Mouse (Mus musculus) urinary bladder, postnatal 14 days (tissue): ENCODE measurements around the gene Srsf5.
"Not testable (repeated sequence)": the region's sequence is repeated elsewhere in the genome, so short reads cannot be mapped to it uniquely, and the experiment has no call there.

Experiments
- DNase-seq: peaks from one replicate; pipeline ENCODE4 v3.0.0; 2021; ENCODE audit warnings: low spot score

Gene Srsf5

DNA sequence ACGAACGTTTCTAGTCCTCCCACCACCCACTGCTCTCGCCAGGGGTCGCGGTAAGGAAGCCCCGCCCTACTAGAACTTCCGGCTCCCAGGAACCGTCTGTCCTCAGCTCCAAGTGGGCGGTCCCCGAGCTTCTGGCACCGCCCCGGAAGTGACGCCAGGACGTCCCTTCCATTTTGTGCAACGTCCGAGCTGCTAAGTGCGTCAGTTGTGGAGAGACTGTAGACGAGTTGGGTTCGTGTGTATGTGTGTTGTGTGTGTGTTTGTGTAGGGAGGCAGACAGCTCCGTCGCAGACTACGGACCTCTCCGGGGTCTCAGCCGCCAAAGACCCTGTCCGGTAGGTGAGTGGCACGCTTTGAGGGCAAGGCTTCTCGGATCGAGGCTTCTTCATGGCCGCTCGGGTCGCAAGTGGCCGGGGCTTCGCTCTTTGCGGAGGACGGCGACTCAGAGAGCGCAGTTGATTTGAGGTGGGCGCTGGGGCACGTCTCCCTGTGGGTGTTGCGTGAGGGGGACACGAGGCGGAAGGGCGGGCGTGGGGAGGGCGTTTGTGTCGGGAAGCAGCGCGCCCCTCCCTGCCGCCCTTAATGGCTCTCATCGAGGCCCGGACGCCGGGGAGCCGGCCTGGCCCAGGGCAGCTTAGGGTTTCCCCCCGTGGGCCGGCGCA is at the start of gene Srsf5:
Srsf5 (plus strand) TSS at position 171 of the 662 bp plus-strand sequence.
- peak; percentile 98 for DNase-seq

DNA sequence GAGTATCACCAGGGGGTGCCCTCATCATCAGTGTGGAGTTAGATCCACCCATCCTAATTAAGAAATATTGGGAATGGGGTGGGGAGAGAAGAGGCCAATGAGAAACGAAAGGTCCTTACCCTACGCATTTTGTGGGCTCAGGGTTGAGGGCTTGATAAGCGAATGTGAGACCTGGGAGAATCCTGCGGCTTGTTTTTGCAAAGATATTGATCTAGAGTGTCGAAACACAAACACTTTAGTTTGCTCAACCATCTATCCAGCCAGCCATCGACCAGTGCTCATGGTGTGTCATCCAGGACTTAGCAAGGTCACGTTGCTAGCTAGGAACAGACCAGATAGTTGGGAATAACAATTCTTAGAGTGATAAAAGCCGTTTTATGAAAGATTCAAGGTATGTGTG is 35.7 kb upstream of the Srsf5 start:
- no peak for DNase-seq

GRCm38 (mm10) chr12:80917764-80918163 is 27.5 kb upstream of the Srsf5 start:
- no peak for DNase-seq

GRCm38 (mm10) chr12:80921301-80921700 is 24.0 kb upstream of the Srsf5 start:
- no peak for DNase-seq

GRCm38 (mm10) chr12:80922869-80923268 is 22.4 kb upstream of the Srsf5 start:
- peak; percentile 53 for DNase-seq

DNA sequence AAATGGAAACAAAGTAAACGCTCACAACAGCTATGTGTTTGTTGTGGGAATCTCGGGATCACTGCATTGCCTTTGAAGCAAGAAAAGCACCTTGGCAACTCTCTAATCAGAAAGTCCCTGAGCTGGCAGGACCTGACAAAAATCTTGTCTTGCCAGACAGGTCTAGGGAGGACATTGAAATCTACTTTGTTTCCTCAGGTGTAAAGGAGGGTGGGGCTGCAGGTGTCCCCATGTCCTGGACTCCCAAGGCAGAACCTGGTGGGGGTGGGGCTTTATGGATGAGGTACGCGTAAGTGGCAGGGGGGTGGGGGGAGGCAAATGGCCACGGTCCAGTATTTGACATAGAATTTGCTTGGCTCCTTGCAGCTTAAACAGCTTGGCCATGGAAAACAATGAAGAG is 21.7 kb upstream of the Srsf5 start:
- DNase-seq: peak; percentile 46

DNA sequence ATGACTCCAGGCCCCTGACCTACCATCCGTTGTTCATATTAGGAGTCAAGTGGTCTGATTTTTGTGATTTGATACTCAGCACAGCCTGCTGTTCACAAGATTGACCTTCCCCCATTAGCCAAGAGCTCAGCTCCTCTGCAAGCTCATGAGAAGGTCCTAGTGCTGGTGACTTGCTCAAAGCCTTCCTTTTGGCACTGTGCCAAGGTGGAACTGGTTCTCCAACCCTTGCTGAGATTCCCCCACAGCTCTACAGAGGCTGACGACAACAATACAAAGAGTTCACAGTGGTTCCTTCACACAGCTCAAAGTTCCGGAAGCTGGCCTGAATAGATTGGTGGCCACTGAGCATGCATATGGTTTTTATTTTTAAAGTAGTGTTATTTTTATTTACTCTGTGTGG is 21.1 kb upstream of the Srsf5 start:
- peak; percentile 91 for DNase-seq

DNA sequence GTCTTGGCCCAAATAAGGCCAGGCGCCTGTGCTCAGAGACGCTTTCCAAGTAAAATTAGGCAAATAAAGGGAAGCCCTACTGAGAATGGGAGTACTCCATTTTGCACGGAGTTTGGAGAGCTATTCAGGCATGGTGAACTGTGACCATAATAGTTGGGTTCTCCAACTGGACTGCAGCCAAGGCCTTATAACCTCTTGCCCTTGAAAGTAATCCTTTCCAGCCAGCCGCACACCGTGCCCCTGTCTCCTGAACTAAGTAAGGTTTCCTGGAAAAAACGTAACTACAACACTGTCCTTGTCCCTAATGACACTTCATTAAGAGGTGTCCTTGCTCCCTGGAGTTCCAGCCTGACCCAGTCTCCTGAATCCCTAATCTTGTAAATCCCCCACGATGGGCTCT is 19.4 kb upstream of the Srsf5 start:
- DNase-seq: no peak

GRCm38 (mm10) chr12:80926550-80926949 is 18.8 kb upstream of the Srsf5 start:
- DNase-seq: no peak

- no peak for DNase-seq
Measured at GRCm38 (mm10) chr12:80927518-80927917, 17.8 kb upstream of the Srsf5 start.

DNA sequence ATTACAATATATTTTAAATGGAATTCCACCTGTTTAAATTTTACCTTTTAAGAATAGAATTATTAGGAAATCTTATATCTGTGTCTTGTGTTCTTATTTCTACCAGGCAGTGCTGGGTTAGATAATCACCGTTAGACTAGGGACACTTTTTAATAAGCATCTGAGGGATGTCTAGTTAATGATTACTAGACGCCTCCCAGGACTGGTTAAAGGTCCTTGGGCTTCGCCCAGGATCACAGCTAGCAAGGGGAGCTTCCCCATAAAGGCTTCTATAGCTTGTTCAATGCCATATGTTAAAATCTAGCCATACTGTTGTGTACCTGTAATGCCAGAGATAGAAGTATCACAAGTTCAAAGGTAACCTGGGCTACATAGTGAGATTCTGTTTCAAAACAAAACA is 16.4 kb upstream of the Srsf5 start:
- no peak for DNase-seq

DNA sequence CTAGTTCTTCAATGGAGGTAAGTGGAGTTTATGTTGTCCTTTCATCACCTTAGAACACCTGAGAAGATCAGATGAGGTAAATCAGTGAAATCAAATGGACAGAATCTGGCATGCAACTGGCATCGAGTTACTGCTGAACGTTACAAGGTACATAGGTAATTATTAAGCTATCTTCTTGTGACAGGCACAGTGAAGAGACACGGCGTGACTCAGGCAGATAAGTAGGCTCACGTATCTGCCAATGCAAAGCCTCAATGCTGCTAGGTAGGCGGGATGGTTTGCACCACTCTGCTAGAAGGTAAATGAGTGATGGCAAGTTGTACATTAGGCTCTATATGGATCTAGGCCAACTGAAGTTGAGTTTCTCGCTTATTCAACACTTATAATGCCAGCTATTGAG is 15.2 kb upstream of the Srsf5 start:
- DNase-seq: no peak

GRCm38 (mm10) chr12:80931402-80932140 is 13.7 kb upstream of the Srsf5 start:
- DNase-seq: no peak

- DNase-seq: no peak
Measured at GRCm38 (mm10) chr12:80932865-80933264, 12.4 kb upstream of the Srsf5 start.

GRCm38 (mm10) chr12:80936751-80937150 is 8.6 kb upstream of the Srsf5 start:
- no peak for DNase-seq

DNA sequence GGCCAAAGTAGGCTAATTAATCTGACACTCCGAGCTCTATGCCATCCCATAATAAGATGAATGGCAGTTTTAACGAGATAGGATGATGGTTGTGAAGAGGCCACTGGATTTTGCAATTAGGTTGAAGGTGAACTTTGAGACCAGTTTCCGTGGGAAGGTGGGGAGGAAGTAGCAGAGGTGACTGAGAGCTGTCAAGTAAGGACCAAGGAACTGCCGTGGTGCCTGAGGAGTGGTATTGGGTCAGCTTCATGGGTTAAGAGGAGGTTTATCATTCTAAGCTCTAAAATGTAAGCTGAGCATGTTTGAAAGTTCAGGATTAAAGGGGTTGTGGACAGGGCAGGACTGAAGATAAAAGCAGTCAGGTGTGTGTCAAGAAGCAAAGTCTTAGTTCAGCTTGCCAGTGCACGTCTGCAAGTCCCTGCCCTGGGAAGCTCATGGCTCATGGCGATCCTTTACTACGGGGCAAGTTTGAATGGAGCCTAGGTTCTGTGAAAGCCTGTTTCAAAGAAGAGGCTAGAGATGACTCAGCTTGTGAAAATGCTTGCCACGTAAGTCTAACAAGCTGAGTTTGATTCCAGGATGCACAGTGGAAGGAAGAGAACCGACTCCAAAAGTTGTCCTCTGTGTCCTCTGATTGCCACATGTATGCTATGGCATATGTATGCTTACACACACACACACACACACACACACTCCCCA is 7.8 kb upstream of the Srsf5 start:
- DNase-seq: no peak

GRCm38 (mm10) chr12:80938642-80939041 is 6.7 kb upstream of the Srsf5 start:
- peak; percentile 79 for DNase-seq

DNA sequence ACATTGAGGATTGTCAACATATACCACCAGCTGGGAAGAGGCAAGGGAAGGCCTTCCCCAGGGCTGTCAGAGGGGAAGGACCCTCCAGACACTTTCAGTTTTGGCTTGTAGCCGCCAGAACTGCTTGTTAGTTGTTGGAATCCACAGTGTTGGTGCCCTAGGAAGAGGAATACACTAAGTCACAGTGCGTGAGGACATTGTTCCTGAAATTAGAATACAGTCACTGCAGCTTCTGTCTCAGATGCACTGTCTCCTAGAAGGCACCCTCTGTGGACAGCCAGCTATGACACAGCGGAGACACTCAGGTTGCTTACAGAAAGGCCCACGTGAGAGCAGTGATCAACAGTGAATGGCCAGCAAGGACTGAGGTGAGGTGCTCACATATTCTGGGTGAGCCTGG is 6.1 kb upstream of the Srsf5 start:
- no peak for DNase-seq

- no peak for DNase-seq
Measured at GRCm38 (mm10) chr12:80941886-80942285, 3.4 kb upstream of the Srsf5 start.

GRCm38 (mm10) chr12:80943395-80943794 is 1.9 kb upstream of the Srsf5 start:
- DNase-seq: no peak

DNA sequence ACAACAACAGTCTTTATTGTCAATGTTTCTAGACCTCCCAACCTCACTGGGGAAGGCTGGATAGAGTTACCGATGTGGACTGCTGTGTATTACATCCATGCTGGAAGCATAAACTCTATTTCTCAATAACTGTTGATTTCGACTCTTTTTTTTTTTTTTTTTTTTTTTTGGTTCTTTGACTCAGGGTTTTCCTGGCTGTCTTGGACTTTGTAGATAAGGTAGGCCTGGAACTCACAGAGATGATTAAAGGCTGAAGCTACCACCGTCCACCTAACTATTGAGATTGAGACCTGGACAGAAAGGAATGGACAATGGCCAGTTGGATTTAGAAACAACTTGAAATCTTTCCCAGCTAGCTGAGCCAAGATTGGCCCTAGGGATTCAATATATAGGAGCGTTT is 1.1 kb upstream of the Srsf5 start:
- DNase-seq: no peak

DNA sequence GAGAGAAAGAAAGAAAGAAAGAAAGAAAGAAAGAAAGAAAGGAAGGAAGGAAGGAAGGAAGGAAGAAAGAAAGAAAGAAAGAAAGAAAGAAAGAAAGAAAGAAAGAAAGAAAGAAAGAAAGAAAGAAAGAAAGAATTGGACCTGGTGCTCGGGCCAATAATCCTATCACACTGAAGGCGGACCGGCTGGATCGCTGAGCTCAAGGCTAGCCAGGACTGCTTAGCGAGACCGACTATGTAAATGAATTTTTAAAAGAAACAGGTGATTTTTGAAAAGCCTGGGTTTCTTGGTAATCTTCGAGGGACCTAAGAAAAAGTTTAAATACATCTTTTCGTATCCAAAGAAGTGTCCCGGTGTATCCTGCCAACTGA is 356 bp upstream of the Srsf5 start:
- not testable (repeated sequence) for DNase-seq

DNA sequence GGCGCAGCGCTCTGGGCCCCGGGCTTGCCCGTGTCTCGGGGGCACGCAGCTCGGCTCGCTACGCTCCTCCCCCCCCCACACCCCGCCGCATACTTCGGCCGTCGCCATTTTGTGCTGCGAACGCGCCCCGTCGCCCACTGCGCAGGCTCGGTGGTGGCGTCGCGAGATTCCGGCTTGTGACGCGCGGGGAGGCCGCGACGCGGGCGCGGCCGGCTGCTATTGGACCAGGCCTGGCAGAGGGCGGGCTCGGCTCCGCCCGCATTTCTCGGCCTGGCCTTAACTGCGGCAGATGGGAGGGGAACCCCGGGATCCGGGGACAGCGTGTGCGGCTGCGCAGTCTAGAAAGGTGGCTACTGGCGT is 672 bp downstream of the Srsf5 start:
- DNase-seq: peak; percentile 96
